Mouse (Mus musculus) testis, adult 2 months (tissue): ENCODE results near the gene Fitm1. TPM values are rescaled to one million over a fixed set of nuclear protein-coding genes. Genes with fewer than 3 reads are reported as not detected.
A peak's percentile ranks its signal among the peaks of the same experiment; 100 is the strongest.

Experiments
- H3K27ac ChIP-seq: fragments of 200-500 bp; 2 replicates; pipeline ENCODE4 v1.5.1; 2012; ENCODE audit warnings: low read depth, low read length; ENCODE audit not compliant: control insufficient read depth, insufficient read depth
- H3K27me3 ChIP-seq: fragments of 200-500 bp; 2 replicates; pipeline ENCODE4 v1.6.1; 2012; ENCODE audit warnings: mild to moderate bottlenecking, low read length, moderate library complexity; ENCODE audit not compliant: control insufficient read depth, insufficient read depth
- H3K36me3 ChIP-seq: fragments of 200-500 bp; 2 replicates; pipeline ENCODE4 v1.6.1; 2012; ENCODE audit warnings: mild to moderate bottlenecking, low read length; ENCODE audit not compliant: control insufficient read depth, insufficient read depth
- H3K4me1 ChIP-seq: fragments of 200-500 bp; 2 replicates; pipeline ENCODE4 v1.6.1; 2012; ENCODE audit warnings: low read length; ENCODE audit not compliant: control insufficient read depth, insufficient read depth
- H3K4me3 ChIP-seq: fragments of 200-500 bp; 2 replicates; pipeline ENCODE4 v1.5.1; 2012; ENCODE audit warnings: low read depth, mild to moderate bottlenecking, low read length, moderate library complexity, mixed read lengths; ENCODE audit not compliant: control insufficient read depth
- CTCF ChIP-seq: fragments of 200-500 bp; IDR thresholded peaks from 2 replicates; pipeline ENCODE4 v1.5.1; 2012; ENCODE audit warnings: low read depth, mild to moderate bottlenecking, inconsistent platforms, low read length, moderate library complexity; ENCODE audit not compliant: control insufficient read depth, insufficient read depth, insufficient replicate concordance
- POLR2A ChIP-seq: fragments of 200-500 bp; IDR thresholded peaks from 2 replicates; pipeline ENCODE4 v1.6.1; 2012; ENCODE audit warnings: low read depth, mild to moderate bottlenecking, inconsistent platforms, low read length, moderate library complexity; ENCODE audit not compliant: control insufficient read depth
- polyA plus RNA-seq: library from polyadenylated mRNA; depleted of rRNA; stranded (reverse); fragments of >200 nt; gene quantifications from 2 replicates; pipeline ENCODE4 v1.2.3, GENCODE M21; 2012; rRNA removed

Gene Fitm1
- polyA plus RNA-seq, result 40.2 and 52.7 TPM in 2 replicates

DNA sequence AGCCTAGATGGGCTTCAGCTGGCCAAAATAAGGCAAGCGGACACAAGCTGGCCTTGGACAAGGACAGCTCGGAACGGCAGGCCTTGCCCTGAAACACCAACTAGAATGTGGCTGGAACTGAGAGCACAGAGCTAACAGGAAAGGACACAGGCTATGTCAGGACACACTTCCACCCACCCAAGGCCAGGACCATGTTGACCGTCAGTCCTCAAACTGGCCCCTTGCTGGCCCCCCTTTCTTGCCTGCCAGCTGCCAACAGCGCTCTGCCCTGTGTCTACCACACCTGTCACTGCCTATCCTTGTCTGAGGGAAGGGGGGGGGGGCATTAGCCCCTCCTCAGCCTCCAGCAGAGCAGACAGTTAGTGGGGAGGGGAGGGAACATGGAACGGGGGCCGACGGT, at the start of gene Fitm1:
TSS of gene Fitm1 (plus strand) at position 316 of the 400 bp plus-strand sequence.
- no peaks in the 10 kb centered on the region for H3K27me3 ChIP-seq
- peak within 1 kb of the TSS; percentile 75 for H3K4me3 ChIP-seq
- no peak for TF ChIP-seq POLR2A
- TF ChIP-seq CTCF, result no peak
- H3K27ac ChIP-seq, result peak within 1 kb of the TSS; percentile 68
- peaks cover 23% of the 10 kb centered on the region for H3K4me1 ChIP-seq
- H3K36me3 ChIP-seq, result no peaks in the 10 kb centered on the region

DNA sequence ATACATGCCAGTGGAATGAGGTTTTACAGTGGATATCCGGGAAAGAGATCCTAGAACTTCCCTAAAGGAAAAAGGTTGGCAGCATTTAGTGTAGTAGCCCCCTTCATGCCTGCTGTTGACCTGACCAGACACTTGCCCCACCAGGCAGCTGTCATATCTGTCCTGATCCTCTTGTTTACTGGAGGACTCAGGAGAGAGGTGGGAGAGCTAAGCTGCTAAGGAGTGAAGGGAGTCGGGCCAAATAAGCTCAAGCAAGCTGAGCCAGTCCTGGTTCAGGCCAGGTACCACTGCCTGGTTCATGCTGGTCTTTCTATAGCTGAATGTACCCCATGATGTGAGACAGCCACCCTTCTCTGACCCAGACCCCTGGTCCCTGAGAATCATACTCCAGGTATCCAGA, 48.7 kb upstream of the Fitm1 start:
- Histone ChIP-seq H3K36me3 (no peaks in the 10 kb centered on the region), H3K4me1 (no peaks in the 10 kb centered on the region), H3K27ac (no peak overlapping the region), H3K4me3 (no peak overlapping the region), H3K27me3 (no peaks in the 10 kb centered on the region)
- no peak for TF ChIP-seq CTCF
- TF ChIP-seq POLR2A, result no peak

DNA sequence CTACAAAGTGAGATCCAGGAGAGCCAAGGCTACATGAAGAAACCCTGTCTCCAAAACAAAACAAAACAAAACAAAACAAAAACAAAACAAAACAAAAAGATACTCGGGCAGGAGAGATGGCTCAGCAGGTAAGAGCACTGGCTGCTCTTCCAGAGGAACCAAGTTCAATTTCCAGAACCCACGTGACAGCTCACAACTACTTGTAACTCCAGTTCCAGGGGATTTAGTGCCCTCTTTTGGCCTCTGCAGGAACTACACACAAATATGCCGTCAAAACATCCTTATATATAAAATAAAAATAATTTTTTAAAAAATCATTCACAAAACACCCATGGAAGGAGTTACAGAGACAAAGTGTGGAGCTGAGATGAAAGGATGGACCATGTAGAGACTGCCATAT, 47.5 kb upstream of the Fitm1 start:
- no peak overlapping the region for H3K27ac ChIP-seq
- no peaks in the 10 kb centered on the region for H3K27me3 ChIP-seq
- no peaks in the 10 kb centered on the region for H3K4me1 ChIP-seq
- TF ChIP-seq CTCF (no peak), POLR2A (no peak)
- no peak overlapping the region for H3K4me3 ChIP-seq
- H3K36me3 ChIP-seq, result no peaks in the 10 kb centered on the region

DNA sequence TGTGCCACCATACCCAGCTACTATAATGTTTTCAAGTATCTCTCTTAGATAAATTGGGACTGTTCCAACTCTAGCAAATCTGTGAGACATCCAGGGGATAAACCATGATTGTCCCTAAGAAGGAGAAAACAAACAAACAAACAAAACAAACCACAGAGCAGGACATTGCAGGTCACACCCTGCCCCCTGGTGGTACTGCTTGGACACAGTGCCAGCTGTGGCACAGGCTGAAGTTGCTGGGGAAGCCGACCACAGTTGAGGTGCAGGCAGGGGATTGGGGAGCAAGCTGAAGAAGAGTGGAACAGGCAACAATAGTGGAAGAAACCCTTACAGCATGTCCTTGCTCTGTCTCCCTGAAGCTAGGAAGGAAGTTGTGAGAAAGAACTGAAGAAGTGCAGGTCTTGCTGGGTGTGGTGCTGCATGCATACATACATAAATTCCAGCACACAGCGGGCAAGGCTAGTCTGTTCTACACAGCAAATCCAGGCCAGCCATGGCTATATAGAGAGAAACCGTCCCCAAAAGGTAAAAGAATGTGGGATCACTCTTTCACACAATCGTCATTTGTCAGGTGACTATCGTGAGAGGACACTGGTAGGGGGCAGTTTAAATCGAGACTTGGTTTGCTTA, 39.2 kb upstream of the Fitm1 start:
- peaks cover 4% of the 10 kb centered on the region for H3K4me1 ChIP-seq
- no peak overlapping the region for H3K27ac ChIP-seq
- no peak for TF ChIP-seq POLR2A
- TF ChIP-seq CTCF, result peak; percentile 53; the same call in 1 of the 2 replicates
- no peaks in the 10 kb centered on the region for H3K27me3 ChIP-seq
- H3K36me3 ChIP-seq, result no peaks in the 10 kb centered on the region
- no peak overlapping the region for H3K4me3 ChIP-seq

DNA sequence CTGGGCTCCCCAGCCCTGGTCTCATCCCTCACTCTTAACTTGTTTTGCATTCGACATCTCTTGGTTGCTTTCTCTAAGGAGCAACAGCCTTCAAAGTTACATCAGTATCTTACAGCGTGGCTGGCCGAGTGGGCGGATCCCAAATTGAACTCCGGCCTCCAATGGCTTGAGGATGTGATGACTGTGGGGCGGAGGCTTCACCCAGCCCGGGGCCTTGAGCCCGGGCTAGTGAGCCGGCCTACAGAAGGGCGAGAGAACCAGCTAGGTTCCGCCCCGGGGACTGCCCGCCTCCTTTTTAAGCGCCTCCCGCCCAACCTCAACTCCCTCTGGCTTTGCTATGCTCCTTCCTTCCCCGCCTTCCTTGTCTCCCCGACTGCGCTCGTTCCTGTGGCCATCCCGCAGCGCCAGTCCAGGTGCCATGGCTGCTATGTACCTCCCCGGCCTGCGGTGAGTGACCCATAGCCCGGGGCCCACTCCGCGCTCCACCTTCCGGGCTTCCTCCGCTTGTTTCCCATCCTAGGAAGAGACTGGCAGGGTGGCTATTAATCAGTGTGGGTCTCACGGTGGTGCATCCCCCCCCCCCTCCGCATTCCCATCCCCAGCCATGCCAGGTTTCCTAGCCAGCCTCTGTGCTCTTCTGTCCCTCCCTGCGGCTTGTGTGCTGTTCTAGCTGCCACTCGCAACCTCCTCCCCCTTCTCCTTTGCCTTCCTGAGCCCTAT, 35.2 kb upstream of the Fitm1 start, which contains the start of gene Pck2:
TSS of gene Pck2 (plus strand) at position 200 of the 720 bp plus-strand sequence.
- Histone ChIP-seq H3K36me3 (no peaks in the 10 kb centered on the region), H3K4me1 (peaks cover 4% of the 10 kb centered on the region), H3K4me3 (peak within 1 kb of the TSS; percentile 66), H3K27ac (no peak within 1 kb of the TSS), H3K27me3 (no peaks in the 10 kb centered on the region)
- no peak for TF ChIP-seq CTCF
- no peak for TF ChIP-seq POLR2A

DNA sequence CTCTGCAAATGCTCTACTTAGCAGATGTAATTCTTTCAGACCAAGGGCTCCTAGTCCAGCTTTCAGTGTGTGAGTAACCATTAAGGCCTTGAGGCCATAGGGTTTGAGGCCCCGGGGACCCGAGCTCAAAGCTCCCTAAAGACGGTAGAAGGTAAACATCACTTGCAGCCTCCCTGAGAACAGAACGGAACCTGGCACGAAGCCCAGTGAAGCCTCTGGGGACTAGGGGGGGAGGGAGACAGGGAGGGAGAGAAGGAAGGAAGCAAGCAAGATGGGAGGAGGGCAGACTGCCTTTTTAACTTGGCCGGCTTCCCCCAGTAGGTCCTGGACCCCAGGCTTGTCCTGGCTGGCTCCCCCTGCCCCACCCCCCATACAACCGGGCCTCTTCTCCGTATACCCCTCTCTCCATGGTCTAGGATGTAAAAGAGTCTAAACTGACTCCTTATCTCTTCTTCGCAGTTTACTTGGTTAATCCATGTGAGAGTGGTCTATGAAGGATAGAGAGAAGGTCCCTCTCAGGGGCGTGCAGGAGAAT, 34.6 kb upstream of the Fitm1 start:
- Histone ChIP-seq H3K4me3 (peak overlapping the region; percentile 66), H3K36me3 (no peaks in the 10 kb centered on the region), H3K27ac (no peak overlapping the region), H3K27me3 (no peaks in the 10 kb centered on the region), H3K4me1 (peaks cover 4% of the 10 kb centered on the region)
- no peak for TF ChIP-seq POLR2A
- TF ChIP-seq CTCF, result no peak

DNA sequence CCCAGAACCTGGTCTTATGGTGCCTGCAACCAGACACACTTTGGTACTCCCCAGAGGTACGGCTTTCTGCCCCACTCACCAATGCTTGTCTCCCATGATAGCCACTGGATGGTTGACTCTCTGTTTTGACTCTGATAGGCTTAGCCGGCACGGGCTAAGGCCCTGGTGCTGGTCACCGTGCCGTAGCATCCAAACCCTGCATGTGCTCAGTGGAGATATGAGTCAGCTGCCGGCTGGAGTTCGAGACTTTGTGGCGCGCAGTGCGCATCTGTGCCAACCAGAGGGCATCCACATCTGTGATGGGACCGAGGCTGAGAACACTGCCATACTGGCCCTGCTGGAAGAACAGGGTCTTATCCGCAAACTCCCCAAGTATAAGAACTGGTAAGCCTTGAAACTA, 33.1 kb upstream of the Fitm1 start:
- no peak for TF ChIP-seq POLR2A
- TF ChIP-seq CTCF, result no peak
- peaks cover 4% of the 10 kb centered on the region for H3K4me1 ChIP-seq

More for the DNA sequence above, 33.1 kb upstream of the Fitm1 start:
- Histone ChIP-seq H3K27ac (no peak overlapping the region), H3K4me3 (no peak overlapping the region), H3K27me3 (no peaks in the 10 kb centered on the region), H3K36me3 (no peaks in the 10 kb centered on the region)
